Mouse (Mus musculus): ENCODE data around the gene Kcnip1. TPM values are rescaled to one million over a fixed set of nuclear protein-coding genes. Genes with fewer than 3 reads are reported as not detected.

Gene Kcnip1
- polyA plus RNA-seq, 1 experiment from 2014 or later: 2.0 TPM

DNA sequence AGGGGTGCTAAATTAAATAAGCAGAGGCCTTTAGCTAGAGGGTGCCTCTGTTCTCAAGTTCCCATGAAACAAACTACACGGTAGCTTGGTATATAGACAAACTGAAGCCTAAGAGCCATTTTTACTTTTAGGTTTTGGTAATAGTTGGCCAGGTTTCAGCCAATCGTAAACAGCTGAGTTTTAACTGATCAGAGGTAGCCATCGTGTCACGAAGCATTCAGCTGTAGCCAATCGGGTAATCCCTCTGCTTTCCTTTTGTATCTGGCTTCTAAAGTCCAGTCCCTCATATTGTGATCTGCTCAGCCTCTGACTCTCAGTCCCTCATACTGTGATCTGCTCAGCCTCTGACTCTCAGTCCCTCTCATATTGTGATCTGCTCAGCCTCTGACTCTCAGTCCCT lies 36.7 kb upstream of the Kcnip1 start:
- Histone ChIP-seq H3K9ac (ENCODE audit: low read depth, low read length) (no peak overlapping the region), H3K4me2 (ENCODE audit: low read length) (no peak overlapping the region), H3K4me1 (replicated peaks; ENCODE audit: insufficient read depth, low read length) (no peaks in the 10 kb centered on the region), H3K27ac (no peak overlapping the region), H3K27me3 (ENCODE audit: insufficient read depth, low read length) (no peaks in the 10 kb centered on the region), H3K9me3 (replicated peaks; ENCODE audit: low read length) (no peaks in the 10 kb centered on the region), H3K4me3 (replicated peaks; ENCODE audit: low read depth, low read length) (no peak overlapping the region), H3K36me3 (ENCODE audit: insufficient read depth, low read length) (no peaks in the 10 kb centered on the region)
- no peak for TF ChIP-seq CTCF (IDR thresholded peaks at IDR 0.05; ENCODE audit: low read depth)
- DNase-seq (ENCODE audit: low spot score) (no peak), ATAC-seq (replicated peaks; ENCODE audit: low FRiP score, low read depth) (no peak)
- 65% methylated on average over 5 of the region's 5 CpGs for WGBS

DNA sequence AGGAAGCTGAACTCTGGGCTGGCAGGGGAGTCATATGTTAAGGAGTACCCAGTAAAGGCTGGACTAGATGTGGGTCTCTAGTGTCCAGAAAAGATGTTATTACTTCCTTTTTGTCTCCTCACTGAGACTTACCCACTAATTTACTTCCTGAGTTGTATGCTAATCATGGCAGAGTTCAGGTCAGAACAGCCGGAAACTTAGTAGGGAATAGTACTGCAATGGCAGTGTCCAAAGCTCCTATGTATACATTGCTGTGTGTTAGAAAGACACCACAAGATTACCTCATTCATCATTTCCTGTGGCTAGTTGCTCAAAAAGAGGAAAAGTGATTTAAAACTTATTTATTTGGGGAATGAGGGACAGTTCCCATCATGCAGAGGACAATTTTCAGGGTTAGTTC lies 32.1 kb upstream of the Kcnip1 start:
- Histone ChIP-seq H3K9me3 (replicated peaks; ENCODE audit: low read length) (no peaks in the 10 kb centered on the region), H3K36me3 (ENCODE audit: insufficient read depth, low read length) (no peaks in the 10 kb centered on the region), H3K4me3 (replicated peaks; ENCODE audit: low read depth, low read length) (no peak overlapping the region), H3K27ac (no peak overlapping the region), H3K4me2 (ENCODE audit: low read length) (no peak overlapping the region), H3K4me1 (replicated peaks; ENCODE audit: insufficient read depth, low read length) (no peaks in the 10 kb centered on the region), H3K9ac (ENCODE audit: low read depth, low read length) (no peak overlapping the region), H3K27me3 (ENCODE audit: insufficient read depth, low read length) (no peaks in the 10 kb centered on the region)
- no peak for DNase-seq (ENCODE audit: low spot score)
- 82% methylated on average over 1 of the region's 1 CpGs for WGBS
- TF ChIP-seq CTCF (IDR thresholded peaks at IDR 0.05; ENCODE audit: low read depth): no peak
- no peak for ATAC-seq (replicated peaks; ENCODE audit: low FRiP score, low read depth)

DNA sequence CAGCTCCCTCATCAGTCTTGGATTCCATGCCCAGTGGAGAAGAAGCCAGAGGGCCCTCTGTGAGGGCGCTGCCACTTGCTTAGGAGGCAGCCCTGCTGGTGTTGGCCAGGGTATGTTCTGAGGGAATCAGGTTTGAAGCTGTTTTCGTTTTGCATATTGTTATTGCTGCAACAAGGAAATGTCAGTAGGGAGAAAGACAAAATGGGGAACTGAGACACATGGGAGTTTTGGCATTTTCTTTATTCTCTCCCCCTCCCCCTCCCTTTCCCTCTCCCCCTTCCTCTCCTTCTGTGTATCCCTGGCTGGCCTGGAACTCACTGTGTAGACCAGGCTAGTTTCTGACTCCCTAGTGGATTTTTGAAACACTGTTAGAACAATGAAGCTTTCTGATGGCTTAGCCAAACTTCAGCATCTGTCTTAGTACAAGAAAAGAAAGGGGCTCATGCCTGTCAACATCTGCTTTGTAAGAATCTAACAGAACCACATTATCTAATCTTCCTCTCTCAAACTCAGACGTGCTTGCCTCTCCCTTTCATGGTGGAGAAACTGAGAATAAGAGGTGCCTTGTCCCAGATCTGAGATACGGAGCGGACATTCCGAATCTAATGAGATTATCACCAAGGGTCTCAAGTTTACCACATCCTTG lies 19.2 kb upstream of the Kcnip1 start:
- no peak for DNase-seq (ENCODE audit: low spot score)
- no peaks in the 10 kb centered on the region for H3K27me3 ChIP-seq (ENCODE audit: insufficient read depth, low read length)
- 85% methylated on average over 6 of the region's 6 CpGs for WGBS

DNA sequence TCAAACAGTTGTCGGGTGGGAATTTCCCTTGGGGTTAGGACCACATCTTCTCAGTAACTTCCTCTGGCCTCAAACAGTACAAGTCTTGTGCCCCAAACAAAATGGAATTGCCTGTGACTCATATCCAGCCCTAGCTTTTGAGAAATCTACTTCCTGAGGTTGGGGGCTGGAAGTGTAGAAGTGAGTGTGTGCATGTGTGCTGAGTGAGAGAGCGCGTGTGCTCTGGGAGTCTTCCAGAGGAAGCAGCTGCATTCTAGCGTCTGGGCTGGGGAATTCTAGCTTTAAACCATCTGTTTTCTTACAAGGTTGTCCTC lies 17.9 kb upstream of the Kcnip1 start:
- 0 out of 2 replicates have a peak, but pooled peaks have one; percentile 36 for ATAC-seq (replicated peaks; ENCODE audit: low FRiP score, low read depth)

More for the DNA sequence above, 19.2 kb upstream of the Kcnip1 start:
- no peak for TF ChIP-seq CTCF (IDR thresholded peaks at IDR 0.05; ENCODE audit: low read depth)
- Histone ChIP-seq H3K27ac (no peak overlapping the region), H3K4me3 (replicated peaks; ENCODE audit: low read depth, low read length) (no peak overlapping the region), H3K36me3 (ENCODE audit: insufficient read depth, low read length) (no peaks in the 10 kb centered on the region), H3K4me1 (replicated peaks; ENCODE audit: insufficient read depth, low read length) (no peaks in the 10 kb centered on the region), H3K9ac (ENCODE audit: low read depth, low read length) (no peak overlapping the region), H3K9me3 (replicated peaks; ENCODE audit: low read length) (no peaks in the 10 kb centered on the region), H3K4me2 (ENCODE audit: low read length) (no peak overlapping the region)
- no peak for ATAC-seq (replicated peaks; ENCODE audit: low FRiP score, low read depth)

DNA sequence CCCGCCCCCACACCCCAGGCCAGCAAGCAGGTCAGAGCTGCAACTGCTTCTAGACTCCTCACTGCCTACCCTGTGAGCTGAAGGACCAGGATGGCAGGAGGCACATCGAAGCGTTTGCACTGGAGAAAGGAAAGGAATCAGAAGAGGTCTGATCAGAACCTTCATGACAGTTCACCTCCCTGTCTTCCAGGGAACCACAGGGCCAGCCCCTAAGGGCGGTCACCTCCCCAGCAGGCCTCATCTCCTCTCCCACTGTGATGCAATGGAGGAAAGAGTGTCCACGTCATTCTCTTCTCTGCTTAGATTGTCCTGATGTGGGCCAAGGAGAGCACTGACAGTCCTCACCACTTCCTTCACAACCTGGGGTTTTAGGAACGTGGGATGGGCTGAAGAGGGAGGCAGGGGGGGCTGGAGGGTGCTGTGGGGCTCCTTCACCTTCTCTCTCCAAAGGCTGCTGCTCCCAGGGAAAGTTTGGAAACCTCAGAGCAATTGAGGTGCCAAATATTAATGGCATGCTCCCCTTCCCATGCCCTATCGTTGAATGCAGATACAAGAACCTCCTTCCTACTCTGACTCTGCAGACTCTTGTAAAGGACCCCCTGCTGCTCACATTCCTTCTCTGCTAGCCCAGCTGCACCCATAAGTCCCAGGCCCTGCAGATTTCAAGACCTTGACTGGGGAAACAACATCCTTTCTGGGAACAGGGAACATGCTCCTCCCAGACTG lies 17.3 kb upstream of the Kcnip1 start:
- no peak overlapping the region for H3K27ac ChIP-seq
- DNase-seq (ENCODE audit: low spot score) (no peak), ATAC-seq (replicated peaks; ENCODE audit: low FRiP score, low read depth) (no peak)

More for the DNA sequence above, 17.9 kb upstream of the Kcnip1 start:
- no peak overlapping the region for H3K4me2 ChIP-seq (ENCODE audit: low read length)
- H3K9me3 ChIP-seq (replicated peaks; ENCODE audit: low read length): no peaks in the 10 kb centered on the region
- WGBS: 54% methylated on average over 4 of the region's 4 CpGs
- no peak overlapping the region for H3K9ac ChIP-seq (ENCODE audit: low read depth, low read length)
- no peaks in the 10 kb centered on the region for H3K36me3 ChIP-seq (ENCODE audit: insufficient read depth, low read length)
- no peaks in the 10 kb centered on the region for H3K4me1 ChIP-seq (replicated peaks; ENCODE audit: insufficient read depth, low read length)
- H3K4me3 ChIP-seq (replicated peaks; ENCODE audit: low read depth, low read length): no peak overlapping the region
- TF ChIP-seq CTCF (IDR thresholded peaks at IDR 0.05; ENCODE audit: low read depth): no peak
- no peaks in the 10 kb centered on the region for H3K27me3 ChIP-seq (ENCODE audit: insufficient read depth, low read length)
- no peak overlapping the region for H3K27ac ChIP-seq
- peak; percentile 65 for DNase-seq (ENCODE audit: low spot score)

DNA sequence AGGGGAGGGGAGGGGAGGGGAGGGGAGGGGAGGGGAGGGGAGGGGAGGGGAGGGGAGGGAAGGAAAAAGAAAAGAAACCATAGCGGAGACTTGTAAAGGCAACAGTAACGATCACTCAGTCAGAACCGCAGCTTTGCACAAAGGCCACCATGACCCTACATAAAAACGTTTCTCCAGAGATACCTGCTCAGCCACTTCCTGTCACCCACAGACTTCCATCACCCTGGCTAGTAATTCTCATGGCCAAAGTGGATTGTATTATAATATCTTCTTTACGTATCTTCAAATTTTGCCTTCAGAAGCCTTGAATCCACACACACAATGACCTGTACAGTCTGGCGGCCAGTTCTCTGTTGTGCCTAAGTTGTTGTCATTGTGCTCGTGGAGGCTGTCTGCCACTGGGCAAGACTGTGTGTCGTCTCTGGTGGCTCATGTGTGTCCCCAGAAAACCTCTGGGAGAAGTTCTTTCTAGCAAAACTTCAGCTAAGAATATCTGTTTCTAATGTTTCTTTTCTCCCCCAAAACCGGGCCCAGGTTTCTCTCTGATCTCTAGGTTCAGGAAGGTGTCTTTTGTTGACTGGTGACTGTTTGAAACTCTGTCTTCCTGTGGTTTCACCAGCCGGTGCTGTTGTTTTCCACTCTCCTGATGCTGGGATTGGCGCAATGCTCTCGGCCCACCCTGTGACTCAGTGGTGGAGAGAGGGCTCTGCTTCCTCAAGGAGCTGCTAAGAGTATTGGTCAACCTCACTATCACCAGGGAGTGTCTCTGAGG lies 16.6 kb upstream of the Kcnip1 start:
- H3K36me3 ChIP-seq (ENCODE audit: insufficient read depth, low read length): no peaks in the 10 kb centered on the region
- no peak for DNase-seq (ENCODE audit: low spot score)
- no peak overlapping the region for H3K27ac ChIP-seq
- H3K4me2 ChIP-seq (ENCODE audit: low read length): no peak overlapping the region
- no peaks in the 10 kb centered on the region for H3K27me3 ChIP-seq (ENCODE audit: insufficient read depth, low read length)
- no peaks in the 10 kb centered on the region for H3K4me1 ChIP-seq (replicated peaks; ENCODE audit: insufficient read depth, low read length)
- no peak overlapping the region for H3K4me3 ChIP-seq (replicated peaks; ENCODE audit: low read depth, low read length)
- no peak overlapping the region for H3K9ac ChIP-seq (ENCODE audit: low read depth, low read length)
- WGBS: 76% methylated on average over 12 of the region's 12 CpGs
- TF ChIP-seq CTCF (IDR thresholded peaks at IDR 0.05; ENCODE audit: low read depth): no peak
- H3K9me3 ChIP-seq (replicated peaks; ENCODE audit: low read length): no peaks in the 10 kb centered on the region
- ATAC-seq (replicated peaks; ENCODE audit: low FRiP score, low read depth): no peak

More for the DNA sequence above, 17.3 kb upstream of the Kcnip1 start:
- Histone ChIP-seq H3K4me3 (replicated peaks; ENCODE audit: low read depth, low read length) (no peak overlapping the region), H3K9me3 (replicated peaks; ENCODE audit: low read length) (no peaks in the 10 kb centered on the region), H3K4me1 (replicated peaks; ENCODE audit: insufficient read depth, low read length) (no peaks in the 10 kb centered on the region), H3K27me3 (ENCODE audit: insufficient read depth, low read length) (no peaks in the 10 kb centered on the region), H3K9ac (ENCODE audit: low read depth, low read length) (no peak overlapping the region), H3K36me3 (ENCODE audit: insufficient read depth, low read length) (no peaks in the 10 kb centered on the region), H3K4me2 (ENCODE audit: low read length) (no peak overlapping the region)
- WGBS: 71% methylated on average over 7 of the region's 7 CpGs
- no peak for TF ChIP-seq CTCF (IDR thresholded peaks at IDR 0.05; ENCODE audit: low read depth)
